Mouse (Mus musculus): ENCODE results near the gene Lyar. TPM values are rescaled to one million over a fixed set of nuclear protein-coding genes. Genes with fewer than 3 reads are reported as not detected.
A peak's percentile ranks its signal among the peaks of the same experiment; 100 is the strongest.

Gene Lyar
- polyA plus RNA-seq, 1 experiment from 2014 or later, result 78.5 TPM

GRCm38 (mm10) chr5:38240727-38241472, 20.6 kb downstream of the Lyar start:
- Histone ChIP-seq H3K4me1 (ENCODE audit: control insufficient read depth, insufficient read depth, low read length) (no peaks in the 10 kb centered on the region), H3K9me3 (replicated peaks; ENCODE audit: control insufficient read depth, low read length) (no peaks in the 10 kb centered on the region), H3K27me3 (ENCODE audit: control insufficient read depth, insufficient read depth, low read length) (no peaks in the 10 kb centered on the region), H3K4me3 (replicated peaks; ENCODE audit: low read length) (no peak overlapping the region), H3K4me2 (ENCODE audit: low read depth, low read length) (no peak overlapping the region), H3K27ac (ENCODE audit: low read length) (no peak overlapping the region), H3K36me3 (ENCODE audit: control insufficient read depth, insufficient read depth, low read length) (no peaks in the 10 kb centered on the region), H3K9ac (ENCODE audit: low read length) (no peak overlapping the region)
- peak; percentile 48; the same call in 1 of the 2 replicates for ATAC-seq (ENCODE audit: insufficient read depth, low FRiP score)
- WGBS, result 34% methylated on average over 5 of the region's 5 CpGs

- Histone ChIP-seq H3K9me3 (replicated peaks; ENCODE audit: control insufficient read depth, low read length) (no peaks in the 10 kb centered on the region), H3K27me3 (ENCODE audit: control insufficient read depth, insufficient read depth, low read length) (no peaks in the 10 kb centered on the region), H3K36me3 (ENCODE audit: control insufficient read depth, insufficient read depth, low read length) (no peaks in the 10 kb centered on the region), H3K27ac (ENCODE audit: low read length) (no peak overlapping the region), H3K4me2 (ENCODE audit: low read depth, low read length) (no peak overlapping the region), H3K4me1 (ENCODE audit: control insufficient read depth, insufficient read depth, low read length) (no peaks in the 10 kb centered on the region), H3K4me3 (replicated peaks; ENCODE audit: low read length) (no peak overlapping the region), H3K9ac (ENCODE audit: low read length) (no peak overlapping the region)
- 76% methylated on average over 3 of the region's 3 CpGs for WGBS
- no peak for ATAC-seq (ENCODE audit: insufficient read depth, low FRiP score)
These were observed 21.2 kb downstream of the Lyar start for GRCm38 (mm10) chr5:38241473-38241834.

GRCm38 (mm10) chr5:38241966-38242365, 21.7 kb downstream of the Lyar start:
- no peak overlapping the region for H3K9ac ChIP-seq (ENCODE audit: low read length)
- no peaks in the 10 kb centered on the region for H3K36me3 ChIP-seq (ENCODE audit: control insufficient read depth, insufficient read depth, low read length)
- H3K9me3 ChIP-seq (replicated peaks; ENCODE audit: control insufficient read depth, low read length), result no peaks in the 10 kb centered on the region
- WGBS, result 81% methylated on average over 6 of the region's 6 CpGs
- no peaks in the 10 kb centered on the region for H3K27me3 ChIP-seq (ENCODE audit: control insufficient read depth, insufficient read depth, low read length)
- H3K4me1 ChIP-seq (ENCODE audit: control insufficient read depth, insufficient read depth, low read length), result no peaks in the 10 kb centered on the region
- H3K27ac ChIP-seq (ENCODE audit: low read length), result no peak overlapping the region
- no peak overlapping the region for H3K4me2 ChIP-seq (ENCODE audit: low read depth, low read length)
- no peak for ATAC-seq (ENCODE audit: insufficient read depth, low FRiP score)
- no peak overlapping the region for H3K4me3 ChIP-seq (replicated peaks; ENCODE audit: low read length)

GRCm38 (mm10) chr5:38255195-38255594, 34.9 kb downstream of the Lyar start:
- ATAC-seq (ENCODE audit: insufficient read depth, low FRiP score), result no peak
- Histone ChIP-seq H3K4me1 (ENCODE audit: control insufficient read depth, insufficient read depth, low read length) (no peaks in the 10 kb centered on the region), H3K4me2 (ENCODE audit: low read depth, low read length) (no peak overlapping the region), H3K27me3 (ENCODE audit: control insufficient read depth, insufficient read depth, low read length) (no peaks in the 10 kb centered on the region), H3K27ac (ENCODE audit: low read length) (no peak overlapping the region), H3K4me3 (replicated peaks; ENCODE audit: low read length) (no peak overlapping the region), H3K9ac (ENCODE audit: low read length) (no peak overlapping the region), H3K9me3 (replicated peaks; ENCODE audit: control insufficient read depth, low read length) (no peaks in the 10 kb centered on the region), H3K36me3 (ENCODE audit: control insufficient read depth, insufficient read depth, low read length) (no peaks in the 10 kb centered on the region)
- WGBS, result 37% methylated on average over 4 of the region's 4 CpGs

GRCm38 (mm10) chr5:38255644-38256043, 35.4 kb downstream of the Lyar start:
- no peak overlapping the region for H3K9ac ChIP-seq (ENCODE audit: low read length)
- H3K4me1 ChIP-seq (ENCODE audit: control insufficient read depth, insufficient read depth, low read length), result no peaks in the 10 kb centered on the region
- H3K36me3 ChIP-seq (ENCODE audit: control insufficient read depth, insufficient read depth, low read length), result no peaks in the 10 kb centered on the region
- no peak overlapping the region for H3K4me2 ChIP-seq (ENCODE audit: low read depth, low read length)
- no peaks in the 10 kb centered on the region for H3K9me3 ChIP-seq (replicated peaks; ENCODE audit: control insufficient read depth, low read length)
- H3K27ac ChIP-seq (ENCODE audit: low read length), result no peak overlapping the region
- WGBS, result 58% methylated on average over 3 of the region's 3 CpGs
- no peak for ATAC-seq (ENCODE audit: insufficient read depth, low FRiP score)
- H3K27me3 ChIP-seq (ENCODE audit: control insufficient read depth, insufficient read depth, low read length), result no peaks in the 10 kb centered on the region
- H3K4me3 ChIP-seq (replicated peaks; ENCODE audit: low read length), result no peak overlapping the region

GRCm38 (mm10) chr5:38256551-38256950, 36.3 kb downstream of the Lyar start:
- Histone ChIP-seq H3K36me3 (ENCODE audit: control insufficient read depth, insufficient read depth, low read length) (no peaks in the 10 kb centered on the region), H3K4me1 (ENCODE audit: control insufficient read depth, insufficient read depth, low read length) (peaks cover 5% of the 10 kb centered on the region), H3K9ac (ENCODE audit: low read length) (no peak overlapping the region), H3K4me2 (ENCODE audit: low read depth, low read length) (no peak overlapping the region), H3K27me3 (ENCODE audit: control insufficient read depth, insufficient read depth, low read length) (no peaks in the 10 kb centered on the region), H3K9me3 (replicated peaks; ENCODE audit: control insufficient read depth, low read length) (no peaks in the 10 kb centered on the region), H3K4me3 (replicated peaks; ENCODE audit: low read length) (no peak overlapping the region), H3K27ac (ENCODE audit: low read length) (no peak overlapping the region)
- WGBS, result 85% methylated on average over 1 of the region's 1 CpGs
- ATAC-seq (ENCODE audit: insufficient read depth, low FRiP score), result no peak

GRCm38 (mm10) chr5:38258034-38258772, 37.9 kb downstream of the Lyar start:
- Histone ChIP-seq H3K4me1 (ENCODE audit: control insufficient read depth, insufficient read depth, low read length) (peaks cover 5% of the 10 kb centered on the region), H3K9ac (ENCODE audit: low read length) (no peak overlapping the region), H3K9me3 (replicated peaks; ENCODE audit: control insufficient read depth, low read length) (no peaks in the 10 kb centered on the region), H3K27me3 (ENCODE audit: control insufficient read depth, insufficient read depth, low read length) (no peaks in the 10 kb centered on the region), H3K27ac (ENCODE audit: low read length) (no peak overlapping the region), H3K4me2 (ENCODE audit: low read depth, low read length) (no peak overlapping the region), H3K36me3 (ENCODE audit: control insufficient read depth, insufficient read depth, low read length) (peaks cover 3% of the 10 kb centered on the region; the same call in 1 of the 2 replicates), H3K4me3 (replicated peaks; ENCODE audit: low read length) (no peak overlapping the region)
- 78% methylated on average over 8 of the region's 8 CpGs for WGBS
- ATAC-seq (ENCODE audit: insufficient read depth, low FRiP score), result no peak

GRCm38 (mm10) chr5:38258773-38259146, 38.5 kb downstream of the Lyar start:
- no peak overlapping the region for H3K4me2 ChIP-seq (ENCODE audit: low read depth, low read length)
- no peaks in the 10 kb centered on the region for H3K9me3 ChIP-seq (replicated peaks; ENCODE audit: control insufficient read depth, low read length)
- no peaks in the 10 kb centered on the region for H3K27me3 ChIP-seq (ENCODE audit: control insufficient read depth, insufficient read depth, low read length)
- H3K4me1 ChIP-seq (ENCODE audit: control insufficient read depth, insufficient read depth, low read length), result peaks cover 5% of the 10 kb centered on the region
- no peak overlapping the region for H3K27ac ChIP-seq (ENCODE audit: low read length)
- no peak overlapping the region for H3K9ac ChIP-seq (ENCODE audit: low read length)
- ATAC-seq (ENCODE audit: insufficient read depth, low FRiP score), result no peak
- 84% methylated on average over 5 of the region's 5 CpGs for WGBS
- H3K36me3 ChIP-seq (ENCODE audit: control insufficient read depth, insufficient read depth, low read length), result peaks cover 8% of the 10 kb centered on the region
- no peak overlapping the region for H3K4me3 ChIP-seq (replicated peaks; ENCODE audit: low read length)

GRCm38 (mm10) chr5:38259455-38260106, 39.3 kb downstream of the Lyar start:
- ATAC-seq (ENCODE audit: insufficient read depth, low FRiP score), result no peak
- H3K27ac ChIP-seq (ENCODE audit: low read length), result peak overlapping the region; percentile 80
- 42% methylated on average over 9 of the region's 9 CpGs for WGBS
- peaks cover 5% of the 10 kb centered on the region for H3K4me1 ChIP-seq (ENCODE audit: control insufficient read depth, insufficient read depth, low read length)
- H3K9ac ChIP-seq (ENCODE audit: low read length), result peak overlapping the region; percentile 87
- H3K4me3 ChIP-seq (replicated peaks; ENCODE audit: low read length), result peak overlapping the region; percentile 80
- no peaks in the 10 kb centered on the region for H3K27me3 ChIP-seq (ENCODE audit: control insufficient read depth, insufficient read depth, low read length)
- H3K4me2 ChIP-seq (ENCODE audit: low read depth, low read length), result peak overlapping the region; percentile 89
- H3K36me3 ChIP-seq (ENCODE audit: control insufficient read depth, insufficient read depth, low read length), result peaks cover 11% of the 10 kb centered on the region
- H3K9me3 ChIP-seq (replicated peaks; ENCODE audit: control insufficient read depth, low read length), result no peaks in the 10 kb centered on the region
